Mouse (Mus musculus): Measurements from ENCODE around the gene Ppp1r32. TPM values are rescaled to one million over a fixed set of nuclear protein-coding genes. Genes with fewer than 3 reads are reported as not detected.
A peak's percentile ranks its signal among the peaks of the same experiment; 100 is the strongest.

Gene Ppp1r32
- total RNA-seq, 2 experiments from 2014 or later = 0.80 to 1.1 TPM

DNA sequence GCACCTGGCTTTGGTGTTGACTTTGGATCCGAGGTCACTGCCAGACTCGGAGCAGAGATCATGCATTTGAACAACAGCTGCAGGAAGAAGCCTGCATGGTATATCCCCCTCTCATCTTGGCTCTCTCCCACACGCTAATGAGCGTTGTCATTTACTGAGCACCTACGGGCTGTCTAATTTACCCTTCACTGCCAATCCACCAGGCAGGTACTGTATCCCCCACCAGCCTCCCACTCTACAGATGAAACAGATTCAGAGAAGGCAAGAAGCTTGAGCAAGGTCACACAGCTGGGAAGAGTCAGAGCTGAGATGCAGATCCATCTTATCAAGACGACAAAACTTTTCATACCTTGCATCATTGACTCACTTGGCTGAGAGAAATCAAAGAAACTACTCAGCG lies 21.1 kb downstream of the Ppp1r32 start:
- intact Hi-C loops (cut with DNase I) = no loop called here
- DNase-seq (ENCODE audit: low spot score in 2 of 2) = no peak

DNA sequence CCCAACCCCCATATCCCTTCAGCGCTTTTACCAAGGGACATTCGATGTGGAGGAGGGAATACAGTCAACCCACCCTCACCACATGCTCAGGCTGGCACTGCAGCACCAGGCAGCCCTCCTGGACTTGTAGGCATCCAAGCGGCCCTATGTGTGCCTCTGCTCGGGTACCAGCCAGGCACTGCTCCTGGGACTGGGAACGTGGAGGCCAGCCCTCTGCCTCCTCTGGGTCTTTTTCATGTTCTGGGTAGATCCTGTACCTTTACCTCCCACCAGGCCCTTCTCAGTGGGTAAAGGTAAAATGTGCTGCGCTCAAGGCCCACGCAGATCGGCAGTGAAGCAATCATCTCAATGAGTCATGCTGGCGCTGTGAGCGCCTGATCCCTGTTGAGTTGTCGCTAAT lies 22.8 kb downstream of the Ppp1r32 start:
- DNase-seq (ENCODE audit: low spot score in 2 of 2) = peak in 1 of 2 experiments; percentile 29
- intact Hi-C loops (cut with DNase I) = no loop called here

DNA sequence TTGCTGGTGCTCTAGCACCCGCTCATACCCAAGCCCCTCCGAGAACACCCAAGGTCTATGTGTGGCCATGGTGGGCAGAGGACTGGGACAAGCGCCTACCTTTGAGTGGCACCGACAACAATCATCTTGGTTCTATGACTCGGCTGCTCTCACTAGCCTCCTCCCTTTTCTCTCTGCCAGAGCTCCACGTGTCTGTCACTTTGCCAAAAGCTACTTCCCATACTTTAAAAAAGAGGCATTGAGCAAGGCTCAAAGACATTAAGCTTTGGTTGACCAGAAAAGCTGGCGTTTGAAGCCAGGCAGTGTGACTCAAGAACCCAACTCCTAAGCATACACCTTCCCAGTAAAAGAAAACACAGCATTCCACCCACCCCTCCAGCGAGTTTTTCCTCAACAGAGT lies 24.6 kb downstream of the Ppp1r32 start:
- intact Hi-C loops (cut with DNase I) = no loop called here
- DNase-seq (ENCODE audit: low spot score in 2 of 2) = peak in 1 of 2 experiments; percentile 81

DNA sequence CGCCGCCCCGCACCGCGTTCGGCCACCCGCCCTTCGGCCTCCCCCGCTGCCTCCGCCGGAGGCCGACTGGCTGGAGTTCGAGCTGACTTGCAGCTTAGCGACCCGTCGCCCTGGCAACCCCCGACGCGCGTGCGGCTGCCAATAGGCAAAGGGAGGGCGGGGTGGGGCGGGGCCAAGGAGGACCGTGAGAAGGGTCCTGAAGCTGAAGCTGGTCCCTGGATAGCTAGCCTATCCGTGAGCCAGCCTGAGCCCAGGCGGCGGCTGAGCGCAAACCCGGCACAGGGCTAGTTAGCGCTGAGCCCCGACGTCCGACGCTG lies 25.3 kb downstream of the Ppp1r32 start:
- peak in 1 of 2 experiments; percentile 22 for DNase-seq (ENCODE audit: low spot score in 2 of 2)
- intact Hi-C loops (cut with DNase I) = loop anchor here (2.0 kb wide), 1 partner anchor 25 kb away; the partner anchor contains the start of gene Ppp1r32

DNA sequence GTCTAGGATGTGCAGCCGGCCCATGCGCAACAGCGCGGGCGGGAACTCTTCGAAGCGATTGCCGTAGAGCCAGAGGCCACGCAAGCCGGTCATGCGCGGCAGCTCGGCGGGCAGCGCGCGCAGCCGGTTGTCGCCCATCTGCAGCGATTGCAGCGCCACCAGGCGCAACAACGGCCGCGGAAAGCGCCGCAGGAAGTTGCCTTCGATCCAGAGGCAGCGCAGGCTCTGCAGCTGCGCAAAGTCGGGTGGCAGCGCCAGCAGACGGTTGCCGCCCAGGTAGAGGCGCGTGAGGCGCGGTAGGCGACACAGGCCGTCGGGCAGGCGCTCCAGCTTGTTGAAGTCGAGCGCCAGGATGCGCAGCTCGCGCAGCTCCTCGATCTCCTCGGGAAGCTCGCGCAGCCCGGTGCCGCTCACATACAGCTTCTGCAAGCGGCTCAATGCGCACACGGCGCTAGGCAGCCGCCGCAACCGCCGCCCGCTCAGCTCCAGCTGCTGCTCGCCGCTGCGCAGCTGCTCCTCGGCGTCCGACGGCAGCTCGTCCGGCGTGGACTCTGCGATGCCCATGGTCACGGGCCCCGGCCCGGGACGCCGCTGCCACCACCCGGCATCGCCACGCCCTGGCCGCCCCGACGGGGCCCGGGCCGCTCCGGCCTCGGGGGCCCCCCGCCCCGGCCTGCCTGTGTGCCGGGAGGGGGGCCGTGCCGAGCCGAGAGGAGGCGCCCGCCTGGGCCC lies 25.8 kb downstream of the Ppp1r32 start, which contains the start of gene Lrrc10b:
Gene Lrrc10b, minus strand, starts transcription at position 722 of the 732 bp plus-strand sequence.
- DNase-seq (ENCODE audit: low spot score in 2 of 2) = peak; percentile 73 to 77
- intact Hi-C loops (cut with DNase I) = loop anchor here (2.0 kb wide), 1 partner anchor 26 kb away; the partner anchor contains the start of gene Ppp1r32

DNA sequence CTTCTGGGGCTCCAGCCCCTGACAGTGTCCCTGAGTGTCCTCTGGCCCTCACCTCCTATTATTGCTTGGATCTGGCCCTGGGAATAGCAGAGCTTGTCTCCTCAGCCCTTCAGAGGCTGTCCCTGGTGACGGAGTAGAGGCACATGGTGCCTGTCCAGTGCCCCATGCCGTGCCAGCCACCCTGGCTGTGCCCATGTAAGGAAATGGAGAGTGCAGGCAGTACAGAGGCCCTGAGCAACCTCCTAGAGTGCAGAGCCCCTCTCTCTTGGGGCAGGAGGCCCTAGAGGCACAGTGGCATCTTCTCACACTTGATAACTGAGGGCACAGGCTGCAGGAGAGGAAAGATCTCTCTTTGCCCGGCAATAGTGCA lies 27.3 kb downstream of the Ppp1r32 start:
- intact Hi-C loops (cut with DNase I) = no loop called here
- no peak for DNase-seq (ENCODE audit: low spot score in 2 of 2)

DNA sequence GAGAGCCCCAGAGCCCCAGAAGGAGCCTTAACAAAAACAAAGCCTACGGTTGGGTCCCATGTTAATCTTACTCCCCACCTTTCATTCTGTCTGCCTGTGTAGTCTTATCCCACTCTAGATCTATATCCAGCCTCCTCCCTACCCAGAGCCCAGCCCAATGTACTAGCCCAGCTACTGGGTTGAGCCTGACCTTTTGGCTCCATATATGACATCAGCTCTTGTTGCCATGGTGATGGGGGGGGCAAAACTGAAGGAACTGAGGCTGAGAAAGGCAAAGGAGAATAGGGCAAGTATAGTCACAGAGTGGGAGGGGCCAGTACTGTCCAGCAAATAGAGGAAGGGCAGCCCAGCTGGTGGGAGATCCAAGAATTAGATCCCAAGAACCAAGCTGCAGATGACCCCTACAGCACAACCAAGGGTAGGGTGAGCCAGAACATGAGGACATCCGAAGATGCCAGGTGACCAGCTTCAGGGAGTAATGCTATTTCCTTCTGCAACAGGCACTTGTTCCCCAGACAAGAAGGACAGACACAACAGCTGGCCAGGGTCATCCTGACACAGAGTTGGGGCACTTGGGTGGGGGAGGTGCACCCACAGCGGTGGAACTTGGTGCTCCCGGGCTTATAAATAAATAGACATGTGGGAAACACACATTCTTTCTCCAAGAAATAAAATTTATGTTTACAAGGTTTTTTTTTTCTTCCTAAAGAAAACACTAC lies 27.9 kb downstream of the Ppp1r32 start:
- intact Hi-C loops (cut with DNase I) = no loop called here

DNA sequence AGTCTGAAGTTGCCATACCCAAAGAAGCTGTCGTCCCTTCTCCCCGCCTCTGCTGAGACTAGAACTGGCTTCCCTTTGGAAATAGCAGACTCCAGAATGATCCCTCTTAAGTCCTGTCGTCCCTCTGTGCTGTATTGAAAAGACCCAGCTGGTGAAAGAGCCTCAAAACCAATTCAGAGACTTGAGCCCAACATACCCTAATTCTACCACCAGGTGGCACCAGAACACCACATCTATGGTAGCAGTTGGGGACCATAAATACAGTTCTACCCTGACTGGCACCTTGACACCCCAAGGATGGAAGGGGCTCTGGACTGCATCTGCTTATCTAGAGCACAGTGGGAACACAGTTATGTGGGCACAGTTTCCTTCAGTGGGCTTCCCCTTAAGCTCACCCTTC lies 33.0 kb downstream of the Ppp1r32 start:
- DNase-seq (ENCODE audit: low spot score in 2 of 2) = peak; percentile 85 to 88
- intact Hi-C loops (cut with DNase I) = loop anchor here (1.0 kb wide), 1 partner anchor 37 kb away; no protein-coding TSS in a partner anchor

More for the DNA sequence above, 27.9 kb downstream of the Ppp1r32 start:
- no peak for DNase-seq (ENCODE audit: low spot score in 2 of 2)

DNA sequence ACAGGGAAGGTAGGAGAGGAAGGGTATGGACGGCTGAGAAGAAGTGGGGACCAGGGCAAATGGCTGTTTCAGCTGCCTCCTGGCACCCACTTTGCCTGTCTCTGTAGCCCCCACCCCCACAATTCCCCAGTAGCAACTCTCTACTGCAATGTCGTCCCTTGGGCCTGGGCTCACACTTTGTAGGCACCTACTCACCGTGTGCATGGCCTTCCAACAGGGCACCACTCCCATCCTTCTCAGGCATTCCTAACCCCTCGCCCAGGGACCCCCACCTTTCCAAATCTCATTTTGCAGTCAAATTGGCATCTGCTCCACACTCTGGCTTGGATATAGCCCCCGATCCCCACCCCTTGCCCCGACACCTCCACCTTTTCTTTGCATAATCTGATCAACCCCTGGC lies 33.5 kb downstream of the Ppp1r32 start:
- no peak for DNase-seq (ENCODE audit: low spot score in 2 of 2)
- intact Hi-C loops (cut with DNase I) = loop anchor here (1.0 kb wide), 1 partner anchor 37 kb away; no protein-coding TSS in a partner anchor

DNA sequence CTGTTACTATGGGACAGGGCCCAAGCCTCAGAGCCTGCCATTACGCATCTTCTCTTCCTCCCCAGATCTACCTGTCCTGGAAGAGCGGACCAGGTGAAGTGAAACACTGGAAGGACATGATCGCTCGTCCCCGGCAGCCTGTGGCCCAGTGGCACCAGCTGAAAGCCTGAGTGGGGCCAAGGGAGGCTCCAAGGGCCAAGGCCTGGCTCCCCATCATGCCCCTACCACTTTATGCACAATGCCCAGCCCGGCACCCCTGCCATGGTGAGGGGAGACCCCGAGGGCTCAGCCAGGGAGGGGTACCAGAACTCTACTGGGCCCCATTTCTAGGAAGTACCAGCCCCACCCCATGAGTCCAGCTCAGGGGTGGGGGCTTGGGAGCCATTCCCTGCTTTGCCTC lies 34.5 kb downstream of the Ppp1r32 start:
- intact Hi-C loops (cut with DNase I) = no loop called here
- DNase-seq (ENCODE audit: low spot score in 2 of 2) = no peak

DNA sequence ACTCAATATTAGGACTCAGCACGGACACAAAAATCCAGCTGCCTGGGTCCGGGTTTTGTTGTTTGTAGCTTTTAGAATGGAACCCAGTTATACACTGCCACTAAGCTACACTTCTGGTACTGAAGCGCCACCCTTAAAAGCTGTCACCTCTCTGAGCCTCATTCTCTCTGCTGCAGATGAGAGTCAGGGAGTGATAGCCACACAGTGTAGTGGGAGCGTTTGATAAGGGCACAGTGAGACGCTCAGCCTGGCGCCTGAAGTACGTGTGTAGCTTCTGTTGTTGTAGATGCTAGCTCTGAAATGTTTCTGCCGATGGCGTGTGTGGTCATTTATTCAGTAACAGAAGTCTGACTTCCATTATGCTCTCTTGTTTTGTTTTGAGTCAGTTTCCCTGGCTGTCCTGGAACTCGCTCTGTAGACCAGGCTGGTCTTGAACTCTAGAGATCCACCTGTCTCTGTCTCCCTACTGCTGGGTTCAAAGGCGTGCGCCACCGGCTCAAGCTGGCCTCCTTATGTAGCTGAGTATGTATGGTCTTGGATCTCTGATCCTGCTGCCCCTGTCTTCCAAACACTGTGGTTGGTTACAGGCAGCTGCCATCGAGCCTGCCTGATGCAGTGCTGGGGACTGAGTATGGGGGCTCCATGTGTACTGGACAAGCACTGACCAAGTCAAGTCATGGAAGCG lies 37.9 kb downstream of the Ppp1r32 start:
- intact Hi-C loops (cut with DNase I) = no loop called here
- no peak for DNase-seq (ENCODE audit: low spot score in 2 of 2)

DNA sequence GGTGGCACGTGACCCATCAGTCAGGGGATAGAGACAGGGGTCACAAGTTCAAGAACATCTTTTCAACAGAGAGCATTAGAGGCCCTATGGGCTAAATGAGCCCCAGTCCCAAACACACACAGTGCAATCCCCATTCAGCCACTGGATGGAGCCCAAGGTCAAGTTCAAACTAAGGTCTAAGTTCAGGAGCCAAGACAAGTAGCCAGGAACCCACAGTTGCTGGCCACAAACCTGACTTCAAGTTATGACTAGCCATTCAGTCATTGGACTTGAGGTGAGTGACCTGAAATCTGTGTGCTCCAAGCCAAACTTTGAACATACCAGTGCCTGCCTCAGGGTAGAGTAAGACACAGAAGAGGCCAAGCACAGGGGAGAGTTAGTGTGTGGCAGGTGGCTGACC lies 45.2 kb downstream of the Ppp1r32 start:
- intact Hi-C loops (cut with DNase I) = loop anchor here (5.0 kb wide), 1 partner anchor 180 kb away; no protein-coding TSS in a partner anchor
- no peak for DNase-seq (ENCODE audit: low spot score in 2 of 2)

DNA sequence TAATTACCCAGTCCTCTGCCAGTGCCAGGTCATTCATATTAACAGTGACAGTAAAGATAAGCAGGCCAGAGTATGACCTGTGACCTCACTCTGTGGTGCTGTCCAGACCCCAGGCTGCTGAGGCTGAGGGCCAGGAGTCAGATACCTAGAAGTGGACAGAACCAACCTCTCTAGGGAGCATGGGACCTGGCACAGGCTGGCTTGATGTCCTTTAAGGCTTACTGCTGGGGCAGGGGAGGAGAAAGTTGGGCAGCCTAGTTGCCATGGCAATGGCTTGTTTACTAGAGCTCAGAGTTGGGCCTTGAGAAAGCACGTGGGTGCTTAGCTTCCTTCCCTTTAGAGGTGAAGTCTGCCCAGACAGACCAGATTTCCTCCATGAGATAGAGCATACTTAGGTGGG lies 46.0 kb downstream of the Ppp1r32 start:
- no peak for DNase-seq (ENCODE audit: low spot score in 2 of 2)
- intact Hi-C loops (cut with DNase I) = loop anchor here (1.0 to 5.0 kb wide), 2 partner anchors 103 to 179 kb away; no protein-coding TSS in a partner anchor

DNA sequence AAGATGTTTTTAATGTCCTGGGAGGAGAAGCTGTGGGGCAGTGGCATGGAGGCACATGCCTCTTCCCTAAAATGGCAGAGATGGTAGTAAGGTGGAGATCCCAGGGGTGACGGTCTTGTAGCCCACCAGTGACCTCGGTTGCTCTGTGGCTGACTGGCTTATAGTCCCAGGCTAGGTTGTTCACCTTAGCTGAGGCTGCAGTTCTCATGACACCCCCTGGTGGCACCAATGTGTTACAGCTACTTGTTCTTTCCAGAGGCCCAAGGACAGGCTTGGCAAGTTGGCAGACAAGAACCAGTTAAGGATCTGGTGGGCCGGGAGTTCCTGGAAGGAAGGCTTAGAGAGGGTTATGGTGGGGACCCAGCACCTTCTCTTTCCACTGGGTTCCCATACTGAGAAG lies 46.8 kb downstream of the Ppp1r32 start:
- intact Hi-C loops (cut with DNase I) = loop anchor here (1.0 to 5.0 kb wide), 3 partner anchors 47 to 179 kb away; partner anchors contain the start of gene Syt7
- DNase-seq (ENCODE audit: low spot score in 2 of 2) = peak; percentile 70 to 84

DNA sequence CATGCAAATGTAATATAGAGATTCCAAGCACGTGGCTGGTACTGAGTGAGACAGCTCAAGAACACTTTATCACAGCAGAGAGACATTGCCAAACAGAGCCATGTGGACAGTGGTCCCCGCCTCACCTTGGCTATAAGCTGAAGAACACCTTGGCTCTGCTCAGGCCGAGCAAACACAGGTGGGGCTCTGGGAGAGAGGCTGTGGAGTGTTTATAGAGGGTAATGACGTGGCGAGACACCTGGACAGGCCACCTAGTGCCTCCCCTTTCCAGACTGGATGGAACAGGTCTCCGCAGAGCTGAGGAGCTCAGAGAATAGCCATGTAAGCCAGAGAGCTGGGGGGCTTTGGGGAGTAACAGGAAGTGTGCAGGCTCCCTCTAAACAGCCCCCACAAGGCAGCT lies 47.8 kb downstream of the Ppp1r32 start:
- intact Hi-C loops (cut with DNase I) = loop anchor here (2.0 to 5.0 kb wide), 2 partner anchors 46 to 178 kb away; partner anchors contain the start of gene Syt7

DNA sequence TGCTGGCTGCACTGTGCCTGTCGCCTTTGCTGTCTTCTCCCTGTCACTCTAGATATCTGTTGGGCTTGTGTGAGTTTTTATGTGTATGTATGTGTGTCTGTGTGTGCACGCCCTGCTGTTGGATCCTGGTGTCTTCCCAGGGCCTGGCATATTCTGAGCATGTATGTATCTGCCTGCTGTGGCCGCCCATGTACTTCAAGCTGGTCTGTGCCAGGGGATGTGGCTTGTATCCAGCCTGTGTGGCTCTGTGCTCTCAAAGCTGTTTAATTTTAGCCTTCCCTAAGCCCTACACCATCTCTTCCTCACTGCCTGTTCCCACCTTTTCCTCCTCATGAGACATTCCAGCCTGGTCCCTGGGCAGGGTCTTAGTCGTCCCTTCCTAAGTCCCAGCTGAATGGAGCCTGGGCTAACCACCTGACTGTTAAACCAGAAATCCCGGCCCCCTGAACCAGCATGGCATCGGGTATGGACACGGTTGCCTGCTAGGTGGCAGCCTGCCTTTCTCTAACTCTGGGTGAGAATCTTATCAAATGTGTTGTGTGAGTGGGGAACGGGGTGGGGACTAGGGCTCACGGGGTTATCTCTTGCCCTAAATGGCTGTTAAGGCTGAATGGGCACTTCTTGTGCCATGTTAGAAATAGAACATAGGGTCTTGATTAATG lies 48.7 kb downstream of the Ppp1r32 start:
- peak in 1 of 2 experiments; percentile 87 for DNase-seq (ENCODE audit: low spot score in 2 of 2)

More for the DNA sequence above, 47.8 kb downstream of the Ppp1r32 start:
- DNase-seq (ENCODE audit: low spot score in 2 of 2) = no peak

DNA sequence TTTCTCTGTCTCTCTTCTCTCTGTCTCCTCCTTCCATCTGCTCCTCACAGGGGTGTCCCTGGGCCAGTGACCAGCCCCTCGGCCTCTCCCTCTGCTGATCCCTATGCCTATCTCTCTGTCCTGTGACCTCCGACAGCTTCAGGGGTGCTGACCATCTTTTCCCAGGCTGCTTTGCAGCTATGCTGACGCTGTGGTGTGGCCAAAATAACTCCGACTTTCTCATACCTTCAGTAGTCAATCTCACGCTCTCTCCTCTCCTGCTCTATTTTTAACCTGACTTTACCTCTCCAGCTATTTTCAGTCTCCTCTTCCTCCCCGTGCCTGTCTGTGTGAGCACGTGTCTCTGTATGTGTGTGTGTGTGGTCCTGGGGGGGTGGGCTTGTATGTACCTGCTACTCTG lies 49.5 kb downstream of the Ppp1r32 start:
- DNase-seq (ENCODE audit: low spot score in 2 of 2) = peak in 1 of 2 experiments; percentile 49
- intact Hi-C loops (cut with DNase I) = no loop called here

More for the DNA sequence above, 48.7 kb downstream of the Ppp1r32 start:
- intact Hi-C loops (cut with DNase I) = loop anchor here (2.0 kb wide), 1 partner anchor 45 kb away; the partner anchor contains the start of gene Syt7

DNA sequence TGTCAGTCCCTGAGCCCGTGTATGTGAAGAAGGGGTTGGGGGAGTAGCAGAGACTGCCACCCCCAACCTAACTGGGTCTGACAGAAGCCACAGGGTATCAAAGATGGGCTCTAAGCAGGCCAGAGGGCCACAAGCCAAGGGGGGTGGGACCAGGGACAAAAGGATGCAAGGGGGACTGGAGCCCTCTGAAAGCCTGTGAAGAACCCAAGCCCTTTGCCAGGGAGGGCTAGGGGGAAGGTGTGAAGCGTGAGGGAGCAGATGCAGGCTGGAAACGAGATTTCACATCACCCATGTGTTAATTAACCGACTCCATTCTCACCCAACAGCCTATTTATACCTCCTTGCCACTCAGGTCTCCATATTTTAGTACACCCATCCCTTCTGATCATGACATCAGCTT lies 50.9 kb downstream of the Ppp1r32 start:
- no peak for DNase-seq (ENCODE audit: low spot score in 2 of 2)
- intact Hi-C loops (cut with DNase I) = no loop called here

DNA sequence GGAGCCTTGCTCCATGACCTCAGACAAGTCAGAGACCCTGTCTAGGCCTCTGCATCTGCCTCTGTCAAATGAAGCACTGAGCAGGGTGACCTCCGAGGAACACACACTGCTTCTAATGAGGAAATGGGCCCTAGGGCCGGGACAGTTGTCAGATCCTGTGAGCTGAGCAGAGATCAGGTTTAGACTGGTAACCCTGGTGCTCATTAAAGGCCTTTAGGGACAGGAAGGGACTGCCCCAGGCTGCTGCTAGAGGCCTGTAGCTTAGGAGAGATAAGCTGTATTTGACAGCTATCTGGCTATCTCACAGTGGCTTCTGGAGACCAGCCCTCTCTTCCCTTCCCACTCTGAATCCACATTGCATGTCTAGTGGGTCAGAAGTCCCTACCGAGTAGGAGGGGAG lies 51.3 kb downstream of the Ppp1r32 start:
- intact Hi-C loops (cut with DNase I) = no loop called here
- no peak for DNase-seq (ENCODE audit: low spot score in 2 of 2)

Data from left cerebral cortex, postnatal 25 days (tissue).